Mouse (Mus musculus): ENCODE data around the gene Mylk4.

The Mylk4 gene

DNA sequence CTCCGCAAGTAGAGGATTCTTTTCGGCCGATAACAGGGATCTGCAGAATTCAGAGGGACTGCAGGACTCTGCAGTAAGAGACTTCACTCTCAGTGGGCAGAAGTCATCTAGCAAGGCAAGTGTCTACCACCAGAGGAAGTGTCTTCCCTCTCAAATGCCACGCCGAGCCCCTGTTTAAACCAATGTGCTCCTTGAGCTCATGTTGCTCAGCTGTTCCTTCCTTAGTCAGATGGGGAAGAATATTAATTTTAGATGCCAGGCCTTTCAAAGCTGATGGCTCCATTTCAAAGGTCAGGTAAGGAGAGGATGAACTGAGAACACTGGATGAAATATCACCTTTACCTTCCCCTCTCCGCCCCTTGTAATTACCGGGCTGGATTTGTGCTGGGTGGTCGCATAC, at the start of gene Mylk4:
Mylk4 (minus strand) TSS at position 139 of the 400 bp plus-strand sequence.
- no peak for DNase-seq (ENCODE audit: low spot score in 2 of 2)

DNA sequence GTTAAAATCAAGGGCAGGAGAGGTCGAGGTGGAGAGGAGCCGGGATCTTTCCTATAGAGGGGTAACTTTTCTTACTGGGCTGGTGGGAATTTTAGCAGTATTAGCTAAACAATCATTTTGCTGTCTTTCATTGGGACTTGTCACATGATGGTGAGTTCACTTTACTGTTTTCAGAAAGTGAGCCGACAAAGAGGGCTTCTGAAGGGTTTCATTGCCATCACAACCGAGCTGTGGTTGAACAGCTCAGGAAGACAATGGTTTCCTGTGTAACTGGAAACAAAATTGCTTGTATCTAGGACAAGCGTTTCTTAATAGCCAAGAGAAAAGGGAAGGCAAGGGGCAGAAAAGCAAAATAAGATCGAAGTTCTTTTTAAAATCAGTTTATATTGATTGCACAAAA, 49.5 kb upstream of the Mylk4 start:
- DNase-seq (ENCODE audit: low spot score in 2 of 2), result no peak

DNA sequence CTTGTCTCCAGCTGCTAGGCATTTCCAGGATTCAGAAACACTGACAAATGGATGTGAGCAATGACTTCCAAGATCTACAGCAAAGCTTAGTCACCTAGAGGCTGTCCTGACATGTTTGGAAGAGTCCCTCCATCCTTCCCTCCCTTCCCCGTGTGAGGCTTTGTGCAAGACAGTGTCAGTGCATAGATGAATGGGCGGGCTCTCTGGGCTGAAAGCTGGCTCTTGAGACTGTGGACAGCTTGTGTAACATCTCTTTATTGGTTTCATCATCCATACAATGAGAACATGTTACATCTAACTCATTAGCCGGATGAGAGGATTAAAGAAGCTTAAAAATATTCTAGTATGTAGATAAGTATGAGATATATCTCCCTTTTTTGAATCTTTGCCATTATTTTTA, 49.0 kb upstream of the Mylk4 start:
- DNase-seq (ENCODE audit: low spot score in 2 of 2), result no peak

DNA sequence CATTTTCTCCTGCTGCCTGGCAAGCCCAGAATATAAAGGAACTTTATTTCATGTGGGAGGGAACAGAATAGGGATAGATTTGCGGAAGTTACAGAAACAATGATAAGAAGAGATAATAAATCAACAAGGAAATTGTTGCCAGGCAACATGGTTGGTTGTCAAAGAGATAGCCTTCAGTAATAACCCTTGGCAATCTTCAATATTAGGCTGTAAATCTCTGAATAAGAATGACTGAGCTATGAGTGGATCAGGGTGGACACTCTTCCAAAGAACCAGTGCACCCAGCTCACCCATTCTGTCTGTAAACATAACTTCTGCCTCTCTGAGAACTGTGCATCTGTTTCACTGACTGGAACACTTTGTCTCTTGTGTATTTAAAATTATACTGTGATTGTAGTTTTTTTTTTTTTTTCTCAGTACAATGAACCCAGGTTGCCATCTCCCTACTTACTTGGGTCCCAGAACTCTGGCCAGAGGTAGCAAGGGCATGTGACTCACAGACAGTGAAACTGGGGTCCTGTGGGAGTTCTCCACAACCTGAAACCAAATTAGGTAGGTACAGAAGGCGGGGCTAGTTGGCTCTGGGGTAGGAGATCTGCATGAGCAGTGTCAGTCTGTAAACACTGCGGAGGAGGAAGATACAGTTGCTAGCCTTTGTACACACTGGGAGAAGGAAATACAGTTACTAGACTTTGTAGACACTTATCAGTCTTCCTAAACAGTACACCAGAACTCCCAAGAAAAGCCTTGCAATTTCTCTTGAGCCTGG, 47.9 kb upstream of the Mylk4 start:
- DNase-seq (ENCODE audit: low spot score in 2 of 2), result no peak

DNA sequence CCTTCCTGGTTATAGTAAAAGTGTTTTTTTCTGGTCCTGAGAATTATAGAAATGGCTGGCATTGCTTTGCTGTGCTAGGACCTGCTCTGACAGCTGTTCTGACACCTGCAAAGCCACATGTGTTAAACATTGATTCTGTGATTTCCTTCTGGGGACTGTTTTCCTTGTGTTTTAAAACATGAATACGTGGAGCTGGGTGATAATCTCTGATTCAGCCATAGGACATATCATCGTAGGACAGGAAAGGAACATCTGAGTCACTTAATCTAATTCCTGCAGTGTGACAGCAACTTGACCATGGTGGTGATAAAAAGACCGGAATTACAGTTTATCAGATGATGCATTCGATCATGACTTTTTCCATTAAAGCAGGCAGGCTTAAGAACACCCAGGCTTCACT, 45.1 kb upstream of the Mylk4 start:
- DNase-seq (ENCODE audit: low spot score in 2 of 2), result no peak

DNA sequence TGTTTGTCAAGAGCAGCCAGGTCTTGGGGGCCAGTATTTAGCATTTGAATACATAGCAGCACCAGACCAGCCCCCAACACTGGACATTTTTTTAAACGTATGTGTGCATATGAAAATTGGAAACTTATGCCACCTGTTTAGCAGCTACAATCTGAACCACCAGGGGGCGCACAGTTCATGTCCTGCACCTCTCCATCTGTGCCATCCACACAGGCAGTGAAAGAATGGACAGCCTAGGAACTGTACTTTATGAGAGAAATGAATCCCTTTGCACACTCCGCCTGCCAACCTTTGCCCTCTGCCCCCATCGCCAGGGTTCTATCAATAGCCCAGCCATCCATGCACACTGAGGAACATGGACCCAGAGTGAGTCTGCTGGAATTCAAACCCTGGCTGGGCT, 44.2 kb upstream of the Mylk4 start:
- peak in 1 of 2 experiments; percentile 68 for DNase-seq (ENCODE audit: low spot score in 2 of 2)

DNA sequence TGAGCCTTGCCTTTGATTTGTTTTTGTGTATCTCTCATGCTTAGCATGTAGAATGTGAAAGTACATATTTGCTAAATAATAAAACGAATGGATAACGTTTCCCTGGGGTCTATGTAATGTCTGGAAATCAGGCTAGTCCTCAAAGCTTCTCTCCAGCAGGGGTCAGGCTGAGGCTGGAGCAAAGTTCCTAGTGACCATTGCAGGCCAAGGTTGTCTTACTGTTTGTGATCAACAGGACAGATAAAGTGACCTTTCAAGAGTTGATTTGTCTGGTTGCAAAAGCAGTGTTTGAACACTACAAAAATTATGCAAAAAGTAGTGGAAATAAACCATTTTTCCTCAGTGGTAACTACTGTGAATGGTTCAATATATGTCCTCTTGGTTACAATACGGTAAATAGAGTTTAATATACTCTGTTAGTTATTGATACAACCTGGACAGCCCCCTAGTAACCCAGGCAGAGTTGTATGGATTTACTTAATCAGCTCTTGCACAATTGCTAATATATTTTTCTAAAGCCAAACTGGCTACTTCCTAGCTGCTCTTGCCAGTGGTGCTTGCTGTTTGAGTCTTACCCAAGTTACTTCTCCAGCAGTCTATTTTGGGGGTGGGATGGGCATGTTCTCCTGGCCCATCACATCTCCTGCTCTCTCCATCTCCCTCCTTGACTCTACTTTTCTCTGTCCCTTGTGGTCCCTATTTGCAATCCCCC, 43.5 kb upstream of the Mylk4 start:
- no peak for DNase-seq (ENCODE audit: low spot score in 2 of 2)

DNA sequence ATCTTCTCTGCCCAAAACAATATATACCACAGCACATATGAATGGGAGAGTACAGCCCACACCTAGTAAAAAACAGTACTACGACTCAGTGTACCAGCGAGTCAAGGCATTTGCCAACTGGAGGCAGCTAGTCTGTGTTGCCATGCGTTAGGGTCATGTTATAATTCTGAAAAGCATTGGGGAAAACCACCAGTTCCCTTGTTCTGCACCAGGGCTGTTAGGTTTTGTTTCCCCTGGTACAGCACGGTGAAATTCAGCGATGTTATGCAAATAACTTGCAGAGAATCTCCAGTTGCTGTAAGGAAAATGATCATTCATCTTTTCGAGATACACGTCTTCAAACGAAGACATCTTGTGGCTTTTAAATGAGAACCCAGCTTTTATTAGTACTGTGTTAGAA, 41.8 kb upstream of the Mylk4 start:
- DNase-seq (ENCODE audit: low spot score in 2 of 2), result no peak

DNA sequence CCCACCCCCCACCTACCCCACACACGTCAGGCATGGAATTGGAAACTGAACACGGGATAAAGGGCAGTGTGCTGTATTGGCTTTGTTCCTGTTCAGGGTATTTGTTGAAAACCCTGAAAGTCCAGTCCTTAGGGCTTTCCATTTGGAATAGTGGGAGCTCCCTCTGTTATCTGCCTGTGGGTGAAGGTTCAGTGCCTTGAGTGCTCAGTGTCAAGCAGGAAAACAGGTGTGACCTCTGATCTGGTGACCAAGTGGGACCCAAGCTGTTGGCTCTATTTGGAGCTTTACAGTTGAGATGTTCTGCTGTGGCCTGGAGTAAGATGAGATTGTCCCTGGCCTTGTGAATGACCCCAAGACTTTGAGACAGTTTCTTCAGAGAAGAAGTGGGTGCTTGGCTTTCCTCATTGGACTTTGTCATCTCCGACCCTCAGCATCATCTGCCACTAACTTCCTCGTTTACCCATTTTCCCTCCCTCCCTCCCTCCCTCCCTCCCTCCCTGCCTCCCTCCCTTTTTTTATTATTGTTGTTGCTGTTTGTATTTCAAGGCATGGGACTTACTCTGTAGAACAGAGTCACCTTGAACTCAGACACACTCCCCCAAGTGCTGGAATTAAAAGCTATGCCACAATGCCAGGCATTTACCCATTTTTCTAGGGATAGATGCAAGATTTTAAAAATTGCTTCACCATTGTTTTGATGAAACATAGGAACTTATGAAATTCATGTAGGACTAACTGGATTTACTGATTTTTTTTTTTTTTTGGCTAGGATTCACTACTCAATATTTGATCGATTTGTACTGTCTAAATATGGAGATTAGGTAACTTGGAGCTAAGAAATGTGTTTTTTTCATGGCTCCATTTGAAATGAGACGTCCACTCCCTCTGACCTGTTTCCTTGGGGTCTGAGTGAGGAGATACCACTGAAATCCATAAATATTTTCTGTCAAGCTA, 40.9 kb upstream of the Mylk4 start:
- no peak for DNase-seq (ENCODE audit: low spot score in 2 of 2)

DNA sequence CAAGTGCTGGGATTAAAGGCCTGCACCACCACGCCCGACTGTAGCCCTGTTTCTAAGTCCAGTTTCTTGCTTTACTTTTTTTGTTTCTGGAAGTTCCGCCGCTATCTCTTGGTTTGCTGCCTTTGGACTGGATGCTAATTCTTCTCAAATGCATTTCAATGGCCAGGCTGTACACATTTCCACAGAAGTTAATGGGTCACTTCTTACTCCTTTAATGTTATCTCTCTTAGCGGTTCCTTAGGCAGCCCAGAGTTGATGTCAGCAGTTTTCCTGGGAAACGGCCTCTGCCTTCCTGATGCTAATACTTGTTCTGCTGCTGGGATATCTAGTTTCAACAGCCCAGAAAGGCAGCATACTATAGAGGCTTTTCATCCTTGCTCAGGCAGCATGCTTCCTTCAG, 39.4 kb upstream of the Mylk4 start:
- no peak for DNase-seq (ENCODE audit: low spot score in 2 of 2)

DNA sequence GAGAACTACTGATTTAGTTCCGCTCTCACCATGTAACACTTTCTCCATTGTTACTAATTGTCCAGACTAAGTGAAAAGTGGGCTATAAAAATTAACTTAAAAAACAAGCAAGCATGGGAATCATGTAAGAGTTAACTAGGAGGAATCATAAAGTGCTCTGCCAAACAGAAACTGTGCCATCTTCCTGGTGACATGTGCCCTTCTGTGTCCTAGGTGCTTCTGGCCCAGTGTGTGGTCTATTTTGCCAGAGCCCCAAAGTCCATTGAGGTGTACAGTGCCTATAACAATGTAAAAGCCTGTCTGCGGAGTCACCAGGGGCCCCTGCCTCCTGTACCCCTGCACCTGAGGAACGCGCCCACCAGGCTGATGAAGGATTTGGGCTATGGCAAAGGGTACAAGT, 37.9 kb upstream of the Mylk4 start:
- no peak for DNase-seq (ENCODE audit: low spot score in 2 of 2)

DNA sequence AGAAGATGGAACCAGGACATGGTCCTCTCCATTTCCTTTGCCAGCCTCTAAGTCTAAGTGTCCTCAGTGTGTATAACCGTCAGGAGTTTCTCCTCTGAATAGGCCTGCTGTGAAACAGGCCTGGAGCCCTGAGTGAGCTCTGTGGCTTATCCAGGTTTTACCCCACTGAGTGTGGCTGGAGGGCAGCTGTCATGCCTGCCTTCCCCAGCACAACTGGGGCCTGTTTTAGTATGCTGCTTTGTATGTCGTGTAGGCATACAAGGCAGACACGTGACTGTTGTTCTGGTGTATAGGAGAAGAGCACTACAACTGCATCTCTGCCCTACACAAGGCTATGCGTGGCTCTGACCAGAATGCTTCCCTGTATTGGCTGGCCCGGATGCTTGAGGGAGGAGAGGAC, 36.2 kb upstream of the Mylk4 start:
- no peak for DNase-seq (ENCODE audit: low spot score in 2 of 2)

DNA sequence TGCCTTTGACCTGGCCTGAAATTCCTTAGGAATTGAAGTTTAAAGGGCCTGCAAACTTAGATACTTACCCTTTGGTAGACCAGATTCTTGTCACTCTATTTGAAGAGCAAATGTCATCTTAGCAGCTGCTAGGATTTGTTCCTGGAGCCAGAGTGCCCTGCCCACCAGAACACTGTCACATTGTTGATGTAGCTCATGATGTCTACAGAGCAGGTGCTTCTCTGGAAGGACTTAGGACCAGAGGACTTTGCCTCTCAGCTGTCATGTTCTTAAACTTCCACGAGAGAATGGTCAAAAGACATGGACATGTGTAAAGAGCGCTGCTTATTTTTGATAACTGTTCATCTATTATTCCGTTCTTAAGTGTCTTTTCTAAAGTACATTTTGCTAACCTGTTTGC, 35.5 kb upstream of the Mylk4 start:
- DNase-seq (ENCODE audit: low spot score in 2 of 2), result no peak

DNA sequence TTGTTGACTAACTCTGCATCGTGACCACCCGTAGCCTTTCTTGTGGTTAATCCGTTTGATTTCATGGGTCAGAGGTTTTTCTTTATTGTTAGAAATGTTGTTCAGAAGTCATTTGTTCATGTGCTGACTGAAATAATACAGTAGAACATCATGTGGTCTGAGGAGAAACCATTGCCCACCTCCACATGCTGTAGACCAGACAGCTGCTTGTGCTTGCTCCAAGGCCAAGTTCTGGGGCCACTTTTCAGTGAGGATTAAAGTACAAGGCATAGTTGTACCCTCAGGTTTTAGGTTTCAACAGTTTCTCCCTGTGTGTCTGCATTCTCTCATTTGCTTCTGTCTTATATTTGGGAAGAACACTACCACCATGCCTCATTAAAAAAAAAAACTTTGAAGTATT, 23.9 kb upstream of the Mylk4 start:
- no peak for DNase-seq (ENCODE audit: low spot score in 2 of 2)

DNA sequence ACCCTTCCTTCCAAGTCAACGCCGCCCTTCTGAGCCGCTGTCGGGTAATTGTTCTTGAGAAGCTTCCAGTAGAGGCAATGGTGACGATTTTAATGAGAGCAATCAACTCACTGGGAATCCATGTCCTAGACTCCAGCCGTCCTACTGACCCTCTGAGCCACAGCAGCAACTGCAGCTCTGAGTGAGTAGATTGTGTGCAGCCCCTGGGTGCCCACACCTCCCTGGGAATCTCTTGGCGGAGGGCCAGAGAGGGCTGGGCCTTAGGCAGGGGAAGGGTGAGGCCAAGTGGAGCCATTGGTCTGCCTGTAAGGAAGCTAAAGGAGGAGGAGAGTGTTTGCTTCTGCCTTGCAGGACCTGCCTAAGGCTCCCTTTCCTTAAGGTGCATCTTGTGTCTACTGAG, 23.1 kb upstream of the Mylk4 start:
- DNase-seq (ENCODE audit: low spot score in 2 of 2), result peak in 1 of 2 experiments; percentile 60

DNA sequence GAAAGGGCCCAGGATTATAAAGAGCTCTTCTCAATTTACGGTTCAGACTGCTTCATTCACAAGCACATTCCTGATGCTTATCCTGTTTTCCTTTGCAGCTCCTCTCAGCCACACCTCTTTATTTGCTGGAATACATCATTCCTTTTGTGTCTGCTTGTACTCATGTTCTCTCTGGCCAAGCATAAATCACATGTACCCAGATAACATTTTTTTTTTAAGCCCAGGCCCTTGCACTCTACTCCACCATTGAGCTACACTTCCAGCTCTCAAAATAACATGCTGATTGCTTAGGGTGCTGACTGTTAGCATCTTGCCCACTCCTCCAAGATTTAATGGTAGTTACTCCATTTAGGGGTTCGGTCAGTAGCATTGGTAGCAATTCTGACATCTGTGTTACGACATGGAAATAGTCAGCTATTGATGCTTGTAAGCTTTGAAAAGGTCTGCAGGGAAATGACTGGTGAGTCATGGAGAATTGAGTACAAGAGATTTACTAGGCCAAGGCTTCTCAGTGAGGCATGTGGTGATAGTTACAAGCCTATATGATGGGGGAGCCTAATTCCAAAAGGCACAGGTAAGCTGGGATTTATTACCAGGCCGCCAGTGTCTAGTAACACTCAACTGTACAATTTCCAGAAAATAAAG, 20.1 kb upstream of the Mylk4 start:
- DNase-seq (ENCODE audit: low spot score in 2 of 2), result no peak

DNA sequence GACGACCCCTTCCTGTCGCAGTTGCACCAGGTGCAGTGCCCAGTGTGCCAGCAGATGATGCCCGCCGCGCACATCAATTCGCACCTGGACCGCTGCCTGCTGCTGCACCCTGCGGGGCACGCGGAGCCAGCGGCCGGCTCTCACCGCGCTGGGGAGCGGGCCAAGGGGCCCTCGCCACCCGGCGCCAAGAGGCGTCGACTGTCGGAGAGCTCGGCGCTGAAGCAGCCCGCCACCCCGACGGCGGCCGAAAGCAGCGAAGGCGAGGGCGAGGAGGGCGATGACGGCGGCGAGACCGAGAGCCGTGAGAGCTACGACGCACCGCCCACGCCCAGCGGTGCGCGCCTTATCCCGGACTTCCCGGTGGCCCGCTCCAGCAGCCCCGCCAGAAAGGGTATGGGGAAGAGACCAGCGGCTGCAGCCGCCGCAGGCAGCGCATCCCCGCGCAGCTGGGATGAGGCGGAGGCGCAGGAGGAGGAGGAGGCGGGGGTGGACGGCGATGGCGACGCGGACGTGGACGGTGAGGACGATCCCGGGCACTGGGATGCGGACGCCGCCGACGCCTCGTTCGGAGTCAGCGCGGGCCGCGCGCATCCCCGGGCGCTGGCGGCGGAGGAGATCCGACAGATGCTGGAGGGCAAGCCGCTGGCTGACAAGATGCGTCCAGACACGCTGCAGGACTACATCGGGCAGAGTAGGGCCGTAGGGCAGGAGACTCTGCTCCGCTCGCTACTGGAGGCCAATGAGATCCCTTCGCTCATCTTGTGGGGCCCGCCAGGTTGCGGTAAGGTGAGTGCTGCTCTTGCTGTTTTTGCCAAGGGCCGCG, 18.7 kb upstream of the Mylk4 start, which contains the start of gene D930007J09Rik:
D930007J09Rik (minus strand) TSS at position 591 of the 823 bp plus-strand sequence.
- peak; percentile 50 to 63 for DNase-seq (ENCODE audit: low spot score in 2 of 2)

DNA sequence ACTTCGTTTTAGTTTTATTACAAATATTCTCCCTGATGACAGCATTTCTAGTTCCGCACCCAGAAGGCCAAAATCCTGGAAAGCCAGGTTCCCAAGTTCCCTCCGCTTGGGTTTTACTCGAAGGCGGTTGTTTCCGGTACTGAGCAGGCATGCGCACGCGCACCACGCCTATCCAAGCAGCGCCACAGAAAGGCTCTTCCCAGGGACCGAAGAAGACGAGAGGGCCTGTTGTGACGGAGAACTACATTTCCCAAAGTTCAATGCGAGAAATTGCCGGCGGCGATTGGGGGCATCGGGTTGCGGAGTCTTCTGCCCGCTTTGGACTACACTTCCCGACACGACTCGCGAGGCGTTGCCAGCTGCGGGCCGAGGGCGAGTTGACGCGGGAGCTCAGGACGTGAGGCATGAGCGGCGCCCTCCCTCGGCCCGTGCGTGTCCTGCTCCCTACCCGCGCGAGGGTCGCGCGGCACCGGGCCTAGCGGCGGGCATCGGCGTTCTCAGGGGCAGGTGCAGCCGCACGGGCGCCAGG, 18.0 kb upstream of the Mylk4 start, which contains the start of gene Wrnip1:
Wrnip1 (plus strand) TSS at position 346 of the 529 bp plus-strand sequence.
- DNase-seq (ENCODE audit: low spot score in 2 of 2), result peak; percentile 96

DNA sequence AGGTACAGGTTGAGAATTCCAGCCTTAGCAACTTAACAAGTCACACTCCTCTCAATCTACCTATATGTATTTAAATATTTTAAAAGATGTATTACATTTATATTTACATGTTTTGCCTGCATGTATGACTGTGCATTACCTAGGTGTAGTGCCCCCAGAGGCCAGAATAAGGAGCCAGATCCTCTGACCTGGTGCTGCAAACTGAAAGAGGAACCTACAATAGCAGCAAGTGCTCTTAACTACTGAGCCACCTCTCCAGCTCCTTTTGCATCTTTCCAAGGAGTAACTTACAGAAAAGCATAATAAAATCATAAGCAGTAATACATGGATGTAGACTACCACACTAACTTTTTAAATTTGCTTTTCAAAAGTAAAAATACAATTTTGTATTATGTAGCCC, 17.1 kb upstream of the Mylk4 start:
- DNase-seq (ENCODE audit: low spot score in 2 of 2), result no peak

DNA sequence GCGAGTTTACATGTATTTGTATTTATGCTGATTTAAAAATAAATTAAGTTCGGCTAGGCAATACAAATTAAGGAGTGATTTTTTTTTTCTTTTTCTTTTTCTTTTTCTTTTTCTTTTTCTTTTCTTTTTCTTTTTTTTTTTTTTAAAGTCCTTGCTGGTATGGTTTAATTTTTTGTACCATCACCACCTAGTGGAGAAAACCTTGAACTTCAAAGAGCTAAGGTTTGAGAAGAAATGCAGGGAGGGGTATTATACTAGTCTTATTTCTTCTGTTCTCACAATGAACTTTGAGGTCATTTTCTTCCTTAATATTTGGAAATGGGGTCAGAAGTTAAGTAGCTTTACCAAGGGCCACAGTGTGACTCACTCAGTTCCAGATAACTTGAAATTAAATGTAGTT, 15.4 kb upstream of the Mylk4 start:
- no peak for DNase-seq (ENCODE audit: low spot score in 2 of 2)
